In the genomic region with DNA sequence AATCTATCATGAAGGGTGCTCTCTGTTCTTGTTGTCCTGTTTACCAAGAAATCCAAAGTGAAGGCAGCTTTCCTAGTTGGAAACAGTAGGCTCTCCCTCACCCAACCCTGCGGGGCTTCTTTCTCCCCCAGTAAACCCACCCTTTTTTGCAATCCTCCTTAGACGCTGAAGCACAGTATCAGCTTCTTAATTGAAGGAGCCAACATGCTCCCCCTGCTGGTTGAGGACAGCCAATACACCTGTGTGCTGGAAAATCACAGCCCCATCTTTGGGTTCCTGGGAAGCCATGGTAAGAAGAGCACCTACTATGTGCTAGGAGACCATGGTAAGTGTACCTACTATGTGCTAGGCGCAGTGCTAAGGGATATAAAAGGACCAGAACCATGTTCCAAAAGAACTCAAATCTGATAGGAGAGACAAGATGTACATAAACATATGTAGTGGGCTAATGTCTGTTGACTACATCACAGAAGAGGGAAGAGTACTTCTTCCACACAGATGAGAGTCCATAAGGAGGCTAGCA, we compare ENCODE assay signal across 7 mouse cellular contexts. TPM values are rescaled to one million over a fixed set of nuclear protein-coding genes. Genes with fewer than 3 reads are reported as not detected.
DNase-seq lines count a peak whose midpoint lies in the region; ATAC-seq and TF ChIP-seq lines count a peak whose summit lies in the region.

No protein-coding gene starts in this region.

- WGBS in limb, embryonic 11.5 days = 10% methylated on average over 3 of the region's 3 CpGs

- peaks cover 90% of the 10 kb centered on the region for H3K27me3 ChIP-seq in CH12.LX (replicated peaks)
- no peaks in the 10 kb centered on the region for H3K27me3 ChIP-seq in Patski
- H3K27me3 ChIP-seq in limb, embryonic 11.5 days (ENCODE audit: control insufficient read depth, insufficient read depth, low read length) = no peaks in the 10 kb centered on the region

- no peaks in the 10 kb centered on the region for H3K79me2 ChIP-seq in CH12.LX (replicated peaks; ENCODE audit: control insufficient read depth, extremely low read depth, insufficient read depth, poor library complexity, severe bottlenecking)

- peak; percentile 13 for TF ChIP-seq RAD21 in CH12.LX (IDR thresholded peaks at IDR 0.05; ENCODE audit: low read depth, low read length)

- H3K9me3 ChIP-seq in CH12.LX (replicated peaks; ENCODE audit: low read length) = peaks cover 3% of the 10 kb centered on the region
- no peaks in the 10 kb centered on the region for H3K9me3 ChIP-seq in limb, embryonic 11.5 days (ENCODE audit: control insufficient read depth, low read length)

- in situ Hi-C loops in CH12.LX (cut with MboI; ENCODE audit: low pct_ligation_motif_present, low pct_unique_long_range_greater_than_20kb, low sequenced_read_pairs) = no loop called here
- in situ Hi-C loops in Patski (cut with MboI; ENCODE audit: low pct_unique_long_range_greater_than_20kb) = no loop called here

- no peak for TF ChIP-seq POLR2A in CH12.LX (IDR thresholded peaks at IDR 0.05; ENCODE audit: low read depth, low read length)

- no peak overlapping the region for H3K9ac ChIP-seq in CH12.LX (ENCODE audit: insufficient read depth, low read depth)
- H3K9ac ChIP-seq in limb, embryonic 11.5 days (ENCODE audit: low read length) = no peak overlapping the region

- TF ChIP-seq EP300 in CH12.LX (IDR thresholded peaks at IDR 0.05; ENCODE audit: low read length) = no peak

- no peaks in the 10 kb centered on the region for H3K36me3 ChIP-seq in CH12.LX (replicated peaks in 1 of 2; ENCODE audit: control insufficient read depth in 1 of 2, insufficient read depth in 1 of 2, low read length in 1 of 2)
- H3K36me3 ChIP-seq in limb, embryonic 11.5 days (ENCODE audit: control insufficient read depth, insufficient read depth, low read length) = no peaks in the 10 kb centered on the region

- no peak overlapping the region for H3K4me3 ChIP-seq in CH12.LX (replicated peaks in 1 of 3; ENCODE audit: low read depth in 2 of 3, low read length in 2 of 3, poor library complexity in 1 of 3)
- H3K4me3 ChIP-seq in limb, embryonic 11.5 days (ENCODE audit: low read depth, low read length) = no peak overlapping the region

- ATAC-seq in Patski = no peak
- no peak for ATAC-seq in limb, embryonic 11.5 days (ENCODE audit: insufficient number of reproducible peaks, low FRiP score, low TSS enrichment, low read depth)

- no peak overlapping the region for H3K27ac ChIP-seq in CH12.LX (ENCODE audit: insufficient read depth, low read depth)
- no peak overlapping the region for H3K27ac ChIP-seq in limb, embryonic 11.5 days (replicated peaks; ENCODE audit: low read depth, low read length)

- TF ChIP-seq CTCF in CH12.LX (conservative IDR thresholded peaks at IDR 0.05 in 1 of 2, IDR thresholded peaks at IDR 0.05 in 1 of 2; ENCODE audit: low read depth in 2 of 2, low read length in 2 of 2) (peak; percentile 74 to 75), Patski (IDR thresholded peaks at IDR 0.05) (peak; percentile 95)

- H3K4me2 ChIP-seq in CH12.LX (ENCODE audit: insufficient read depth, low read depth, poor library complexity, severe bottlenecking) = no peak overlapping the region
- H3K4me2 ChIP-seq in limb, embryonic 11.5 days (ENCODE audit: low read depth, severe bottlenecking) = no peak overlapping the region

- H3K4me1 ChIP-seq in CH12.LX (ENCODE audit: control insufficient read depth in 1 of 2, insufficient read depth in 2 of 2) = no peaks in the 10 kb centered on the region
- H3K4me1 ChIP-seq in limb, embryonic 11.5 days (ENCODE audit: control insufficient read depth, insufficient read depth, low read length) = peaks cover 8% of the 10 kb centered on the region; the same call in 1 of the 2 replicates

- dilution Hi-C loops in CH12.LX (cut with MboI; ENCODE audit: extremely low pct_ligation_motif_present, extremely low pct_unique_long_range_greater_than_20kb, low sequenced_read_pairs) = no loop called here

- POLR2A ChIA-PET in Patski (lab: Charles Lee) = no interaction called here

- peak; percentile 44 for DNase-seq in layer of hippocampus, adult 11-12 months (ENCODE audit: low spot score)
- DNase-seq in layer of hippocampus, postnatal 36 days = no peak
- DNase-seq in CH12.LX (ENCODE audit: extremely low read depth) (peak; percentile 30), Patski (ENCODE audit: low read depth, low spot score) (no peak)
- peak; percentile 45 for DNase-seq in embryo, embryonic 9.5 days (ENCODE audit: extremely low spot score)
- peak; percentile 67 for DNase-seq in limb, embryonic 11.5 days (ENCODE audit: low spot score)
- DNase-seq in thymus, postnatal 4 days = peak; percentile 42

- CTCF ChIA-PET in Patski (lab: Charles Lee) = interaction anchor here (0.7 to 4.8 kb wide), 16 partner anchors 9 to 216 kb away, joined by 3 to 28 read pairs (median 4); partner anchors contain the start of gene Crtac1

TF ChIP-seq in CH12.LX, 34 proteins besides CTCF, POLR2A, EP300 and RAD21:
- peak; percentile 48 for TF ChIP-seq SMC3 (IDR thresholded peaks at IDR 0.05; ENCODE audit: low read depth, low read length)
- no peak for TF ChIP-seq MAZ (IDR thresholded peaks at IDR 0.05; ENCODE audit: low read depth, low read length)
- peak; percentile 99 for TF ChIP-seq ZKSCAN1 (IDR thresholded peaks at IDR 0.05; ENCODE audit: borderline replicate concordance, low read depth, low read length)
- no peak for TF ChIP-seq ETS1 (conservative IDR thresholded peaks at IDR 0.05; ENCODE audit: low read depth, low read length)

RNA-seq across cellular contexts. Expression of gene Crtac1, which starts 12.4 kb away (rescaled TPM):
- total RNA-seq in layer of hippocampus, postnatal 36 days (2021) = 100 to 1,000 TPM in 1 of 2 experiments, 10 to 100 TPM in 1; 85.5 to 105 TPM
- total RNA-seq in CH12.LX (2012; rRNA removed) (not detected in 2 replicates), CH12.LX (2014; rRNA removed) (not detected in 2 replicates)
- polyA plus RNA-seq in CH12.LX (2012; ENCODE audit: insufficient read length, low read depth) (not detected in 2 replicates), Patski (2021) (15.3 TPM)
- 1.2 and 1.7 TPM in 2 replicates for polyA plus RNA-seq in limb, embryonic 11.5 days (2014; fragmentation: Nextera tagmentation; extraction: Ambion mirVana)

Comparison
In these comparisons a context has a peak if more than half of its experiments do, and no peak if none do; other contexts are left out.
1. DNase-seq: peak in layer of hippocampus, adult 11-12 months (single experiment), CH12.LX (single experiment), embryo, embryonic 9.5 days (single experiment), limb, embryonic 11.5 days (single experiment) and thymus, postnatal 4 days (single experiment); none in layer of hippocampus, postnatal 36 days (0 of 2) and Patski (single experiment).